Mouse (Mus musculus) CD4-positive, CD25-positive, alpha-beta regulatory T cell, adult 4 months (primary cell): ENCODE measurements around the gene Iah1. TPM values are rescaled to one million over a fixed set of nuclear protein-coding genes. Genes with fewer than 3 reads are reported as not detected.
A peak's percentile ranks its signal among the peaks of the same experiment; 100 is the strongest.

Source experiments
- ATAC-seq: one replicate; pipeline ENCODE4 v1.8.0; 2017
- polyA plus RNA-seq, 2 experiments: library from polyadenylated mRNA; unstranded; fragments of 100-300 nt; shearing (Covaris generic); gene quantifications; one replicate each; pipeline ENCODE4 v1.2.1; 2017

The Iah1 gene
- polyA plus RNA-seq, 2 experiments from 2014 or later: 45.9 to 50.2 TPM

DNA sequence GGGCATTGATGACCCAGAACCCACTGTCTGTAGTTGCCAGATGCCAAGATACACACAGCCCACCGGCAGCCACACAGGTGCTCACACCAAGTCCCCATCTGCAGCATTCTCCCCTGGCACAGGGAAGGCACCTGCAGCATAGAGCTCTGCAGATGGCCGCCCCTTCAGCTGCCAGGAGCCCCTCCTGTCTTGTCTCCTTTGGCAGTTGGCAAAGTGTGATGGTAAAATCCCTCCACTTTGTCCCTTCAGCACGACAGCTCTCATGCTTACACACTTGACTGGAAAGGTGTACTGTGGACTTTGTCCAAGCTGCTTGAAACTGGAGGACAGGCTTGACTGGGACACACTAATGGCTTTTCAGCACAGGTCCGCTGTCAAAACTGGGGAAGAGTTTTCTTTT is 4.1 kb downstream of the Iah1 start:
- ATAC-seq: no peak

DNA sequence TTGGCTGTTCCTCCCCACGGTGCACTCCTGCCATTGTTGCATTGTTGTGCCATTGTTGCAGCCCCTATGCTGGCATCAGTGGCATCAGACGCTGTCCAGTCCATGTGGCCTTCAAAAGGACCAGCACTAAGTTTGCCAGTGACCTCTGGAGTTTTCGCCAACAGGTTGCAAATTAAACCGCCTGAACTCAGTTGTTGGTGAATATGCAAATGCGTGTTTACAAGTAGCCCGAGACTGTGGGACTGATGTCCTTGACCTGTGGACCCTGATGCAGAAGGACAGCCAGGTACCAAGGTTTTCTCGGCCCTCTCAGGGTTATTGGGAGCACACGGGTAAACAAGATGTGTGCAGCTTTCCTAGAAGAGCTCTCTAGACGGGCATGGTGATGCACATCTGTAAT is 5.0 kb downstream of the Iah1 start:
- ATAC-seq: no peak

DNA sequence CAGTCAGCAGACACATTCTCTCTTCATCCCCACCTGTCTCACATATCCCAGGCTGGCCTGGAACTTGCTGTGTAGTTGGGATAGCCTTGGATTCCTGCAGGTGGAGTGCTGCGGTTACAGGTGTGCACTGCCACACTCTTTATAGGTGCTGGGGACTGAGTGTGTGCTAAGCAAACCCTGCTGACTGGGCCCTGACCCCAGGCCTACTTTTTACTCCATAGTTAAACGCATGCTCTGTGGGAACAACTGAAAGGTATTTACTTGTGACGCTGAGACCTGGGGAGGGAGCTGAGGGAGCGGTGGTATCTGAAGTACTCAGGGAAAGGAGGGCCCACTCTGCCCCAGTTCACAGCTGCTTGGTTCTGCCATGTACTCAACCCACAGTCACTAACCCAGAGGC is 6.1 kb downstream of the Iah1 start:
- ATAC-seq: no peak

DNA sequence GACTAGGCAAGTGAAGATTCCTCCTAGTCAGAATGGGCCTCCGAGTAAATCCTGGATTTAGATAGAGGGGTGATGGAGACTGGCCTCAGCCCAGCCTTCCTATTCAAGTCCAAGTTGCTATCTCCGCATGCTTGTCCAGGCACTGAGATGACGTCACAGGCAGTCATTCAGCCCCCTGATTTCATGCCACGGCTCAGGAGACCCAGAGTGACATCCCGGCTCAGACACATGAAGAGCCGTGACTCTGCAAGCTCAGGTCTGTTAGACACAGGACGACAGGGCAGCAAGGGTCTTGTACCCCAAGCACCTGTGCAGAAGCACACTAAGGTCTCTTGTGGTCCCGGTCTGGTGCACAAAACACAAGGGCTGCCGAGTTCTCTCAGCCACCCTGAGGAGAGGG is 6.7 kb downstream of the Iah1 start:
- no peak for ATAC-seq

DNA sequence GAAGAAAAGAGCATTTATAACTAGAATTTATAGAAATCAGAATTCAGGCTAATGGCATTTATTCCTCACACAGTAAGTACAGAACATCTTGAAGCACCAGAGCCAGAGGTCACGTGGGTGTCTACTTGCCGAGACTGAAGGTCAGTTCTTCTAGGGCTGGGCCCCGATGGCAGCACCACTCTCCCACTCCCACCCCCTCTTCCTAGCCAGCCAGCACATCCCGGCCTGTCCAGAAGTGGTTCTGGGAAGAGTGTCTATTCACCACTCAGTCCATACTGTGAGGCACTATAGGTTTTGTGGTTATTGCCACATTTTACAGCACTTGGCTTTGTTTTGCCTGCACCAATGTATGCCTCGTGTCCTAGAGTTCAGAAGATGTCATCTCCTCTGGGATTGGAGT is 7.9 kb downstream of the Iah1 start:
- no peak for ATAC-seq

DNA sequence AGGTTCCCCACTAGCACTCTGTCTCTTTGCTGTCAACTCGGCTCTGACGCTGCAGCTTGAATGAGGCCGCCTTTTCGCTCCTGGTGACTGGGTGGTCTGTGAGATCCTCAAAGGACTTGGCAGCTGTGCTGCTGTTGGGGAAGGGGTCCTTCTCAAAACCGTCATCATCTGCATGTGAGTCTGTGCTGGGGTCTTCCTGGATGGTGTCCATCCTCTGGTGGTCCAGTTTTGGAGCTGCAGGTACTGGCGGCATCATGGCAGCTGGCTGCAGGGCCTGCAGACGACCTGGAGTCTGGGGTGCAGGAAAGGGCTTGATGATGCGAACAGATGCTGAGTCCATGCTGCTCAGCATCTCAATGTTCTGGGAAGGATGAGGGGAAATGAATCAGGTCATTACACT is 9.1 kb downstream of the Iah1 start:
- no peak for ATAC-seq

DNA sequence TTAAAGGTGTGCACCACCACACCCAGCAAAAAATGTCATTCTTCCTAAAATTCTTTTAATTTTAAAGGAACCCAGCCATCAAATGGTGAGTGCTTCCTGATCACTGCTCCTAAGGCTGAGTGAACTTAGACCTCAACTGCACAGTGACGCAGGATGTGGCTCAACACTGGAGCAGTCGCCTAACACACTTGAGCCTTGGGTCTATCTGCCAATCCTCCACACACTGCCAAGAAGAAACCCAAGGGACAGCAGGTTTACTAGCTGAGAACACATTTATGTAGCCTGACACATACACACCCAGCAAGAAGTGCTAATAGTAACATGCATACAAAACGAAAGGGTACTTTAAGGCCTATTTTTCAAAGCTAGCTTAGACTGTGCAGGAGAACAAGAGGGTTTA is 10.1 kb downstream of the Iah1 start:
- ATAC-seq: no peak

DNA sequence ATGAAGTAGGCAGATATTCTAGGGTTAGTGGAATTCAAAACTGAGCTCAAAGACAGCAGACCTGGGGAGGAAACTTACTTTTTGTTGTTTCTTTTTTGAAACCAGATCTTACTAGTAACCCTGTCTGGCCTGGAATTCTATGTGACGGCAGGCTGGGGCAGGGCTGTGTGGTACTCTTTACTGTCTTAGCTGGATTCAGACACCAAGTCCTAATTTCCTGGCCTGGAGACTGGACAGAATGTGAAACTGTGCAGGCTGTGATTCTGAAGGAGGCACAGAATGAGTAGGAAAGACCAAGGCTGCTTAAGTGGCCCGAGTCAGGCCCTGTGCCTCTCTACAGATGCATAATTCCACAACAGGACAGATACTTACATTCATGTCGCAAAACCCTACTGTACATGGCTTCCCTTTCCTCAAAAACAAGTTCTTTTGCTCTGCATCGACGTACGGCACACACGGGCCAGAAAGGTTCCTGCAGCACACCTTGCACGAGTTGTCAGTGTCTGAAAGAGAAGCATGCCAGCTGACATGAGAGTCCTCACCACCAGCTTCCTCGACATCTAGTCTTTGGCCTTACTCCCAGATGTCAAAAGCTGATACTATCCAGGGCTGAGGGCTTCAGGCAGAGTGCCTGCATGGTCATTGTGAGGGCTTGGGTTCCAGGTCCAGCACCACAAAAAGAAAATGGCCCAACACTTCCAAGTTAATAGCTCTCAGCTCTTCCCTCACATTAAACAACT is 13.6 kb downstream of the Iah1 start:
- ATAC-seq: no peak

DNA sequence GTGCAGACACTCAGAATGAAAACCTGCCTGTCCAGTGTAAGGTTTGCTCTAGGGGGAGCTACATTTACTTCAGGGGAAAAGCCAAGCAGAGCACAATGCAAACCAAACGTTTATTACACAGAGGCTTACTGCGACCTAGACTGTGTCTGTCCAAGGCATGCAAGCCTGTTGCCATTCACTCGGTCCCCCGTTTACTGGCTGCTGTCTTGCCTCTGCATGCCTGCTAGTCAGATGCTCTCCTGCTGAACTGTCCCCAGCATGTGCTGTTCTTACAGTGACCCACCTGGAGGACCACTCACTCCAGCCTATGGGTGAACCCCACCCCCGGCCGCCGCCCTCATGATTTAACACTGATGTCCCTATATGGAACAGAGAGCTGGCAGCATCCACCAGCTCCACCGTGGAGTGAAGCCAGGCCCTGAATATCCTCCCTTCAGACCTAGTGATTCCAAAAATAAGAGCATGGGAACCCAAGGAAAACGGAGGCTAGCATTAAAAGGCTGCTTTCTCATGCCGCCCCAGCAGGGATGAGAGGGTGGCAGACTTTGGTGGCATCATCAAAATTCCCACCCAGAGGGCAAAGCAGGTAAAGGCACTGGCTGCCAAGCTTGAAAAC is 14.9 kb downstream of the Iah1 start:
- ATAC-seq: no peak

DNA sequence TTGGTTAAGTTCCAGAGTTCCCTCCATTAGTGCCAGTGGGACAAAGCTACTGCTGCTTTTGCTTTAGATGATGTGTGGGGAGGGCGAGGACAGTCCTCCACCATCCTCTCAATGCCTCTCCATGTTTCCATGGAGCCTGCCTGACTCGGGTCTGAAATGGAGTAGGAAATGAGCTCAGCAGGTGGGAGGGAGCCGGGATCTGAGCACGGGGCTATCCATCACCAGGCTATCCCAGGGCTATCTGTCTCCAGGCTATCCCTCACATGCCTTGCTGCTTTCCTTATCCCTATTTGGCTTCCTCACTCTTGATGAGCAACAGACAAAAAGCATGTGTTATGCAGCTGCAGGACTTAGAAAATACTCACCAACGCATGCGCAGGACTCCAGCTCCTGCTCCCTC is 15.5 kb downstream of the Iah1 start:
- ATAC-seq: no peak

DNA sequence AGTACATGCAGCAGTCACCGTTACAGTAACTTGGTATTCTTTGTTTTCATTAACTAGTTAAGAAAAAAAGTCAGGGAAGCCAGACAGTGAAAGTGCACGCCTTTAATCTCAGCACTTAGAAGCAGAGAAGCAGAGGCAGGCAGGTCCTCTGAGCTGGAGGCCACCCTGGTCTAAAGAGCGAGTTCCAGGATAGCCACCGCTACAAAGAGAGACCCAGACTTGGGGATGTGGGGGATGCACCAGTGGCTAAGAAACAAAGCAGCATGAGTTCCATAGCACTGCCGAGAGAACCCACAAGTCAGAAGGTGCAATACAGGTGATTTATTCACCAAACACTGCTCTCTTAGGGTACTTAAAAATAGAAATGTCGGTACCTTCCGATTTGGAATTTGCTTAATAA is 16.8 kb downstream of the Iah1 start:
- no peak for ATAC-seq

DNA sequence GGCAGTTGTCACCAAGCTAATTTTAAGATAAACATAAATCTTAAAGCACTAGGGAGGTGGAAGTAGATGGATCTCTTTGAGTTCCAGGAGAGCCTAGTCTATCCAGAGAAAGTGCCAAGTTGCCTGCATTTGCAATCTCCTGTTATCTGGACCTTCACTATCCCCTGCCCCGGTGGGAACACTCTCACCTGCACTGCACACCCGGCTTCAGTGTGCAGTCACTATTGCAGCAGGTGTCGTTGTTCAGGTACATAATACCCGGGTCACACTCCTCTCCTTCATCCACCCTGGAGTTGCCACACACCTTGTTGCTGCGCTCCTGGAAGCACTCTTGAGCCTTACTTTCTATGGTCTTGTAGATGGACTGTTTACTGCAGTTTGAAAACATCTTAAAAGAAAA is 17.6 kb downstream of the Iah1 start:
- ATAC-seq: no peak

DNA sequence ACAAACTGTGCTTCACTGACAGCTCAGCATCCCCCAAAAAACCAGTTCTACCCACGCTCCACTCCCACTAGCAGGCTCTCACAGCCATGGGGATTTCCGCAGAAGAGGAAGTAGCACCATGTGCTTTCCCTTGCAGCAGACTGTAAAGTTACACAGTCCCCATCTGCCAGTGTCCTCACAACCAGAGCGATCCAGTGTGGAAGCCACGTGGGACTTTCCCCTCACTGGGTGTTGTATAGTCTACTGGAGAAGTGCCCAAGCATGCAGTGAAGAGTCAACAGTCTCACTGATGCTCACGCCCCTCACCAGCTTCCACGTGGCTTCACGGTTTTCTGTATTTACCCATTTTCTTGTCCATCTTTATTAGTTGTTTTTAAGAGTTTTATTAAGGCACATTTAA is 19.7 kb downstream of the Iah1 start:
- peak; percentile 93 for ATAC-seq

DNA sequence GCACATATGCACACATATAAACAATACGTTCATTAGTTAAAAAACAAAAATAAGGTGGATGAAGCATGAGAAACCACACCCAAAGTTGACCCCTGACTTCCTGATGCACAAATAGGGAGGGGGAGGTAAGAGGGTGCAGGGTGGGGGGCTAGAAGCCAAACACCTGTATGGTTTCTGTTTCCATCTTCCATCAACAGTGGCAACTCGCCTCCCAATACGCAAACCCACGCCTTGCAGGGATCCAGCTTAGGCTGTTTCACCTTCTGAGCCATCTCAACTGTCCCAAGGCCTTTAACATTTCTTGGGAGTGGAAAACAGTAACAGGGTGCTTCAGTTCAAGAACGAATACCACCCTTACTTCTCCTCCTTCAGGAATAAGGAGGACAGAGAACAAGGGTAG is 21.0 kb downstream of the Iah1 start:
- ATAC-seq: no peak

DNA sequence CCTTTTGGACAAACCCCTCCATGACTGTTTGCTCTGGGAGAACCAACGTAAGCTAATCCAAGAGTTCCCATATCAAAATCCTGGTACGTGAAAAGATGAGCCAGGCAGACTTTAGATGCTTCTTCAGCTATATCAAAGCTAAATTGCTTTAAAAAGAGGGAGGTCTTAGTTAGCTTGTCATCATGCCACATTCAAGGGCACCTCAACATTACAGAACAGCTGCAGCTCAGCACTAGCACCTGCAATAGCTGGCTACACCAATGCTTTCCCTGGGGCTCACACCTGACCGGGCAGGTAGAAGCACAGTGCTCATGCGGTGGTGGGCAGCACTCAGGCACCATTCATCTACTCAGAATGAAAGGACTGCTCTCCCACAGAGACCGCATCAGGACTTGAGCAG is 24.5 kb downstream of the Iah1 start:
- ATAC-seq: no peak

DNA sequence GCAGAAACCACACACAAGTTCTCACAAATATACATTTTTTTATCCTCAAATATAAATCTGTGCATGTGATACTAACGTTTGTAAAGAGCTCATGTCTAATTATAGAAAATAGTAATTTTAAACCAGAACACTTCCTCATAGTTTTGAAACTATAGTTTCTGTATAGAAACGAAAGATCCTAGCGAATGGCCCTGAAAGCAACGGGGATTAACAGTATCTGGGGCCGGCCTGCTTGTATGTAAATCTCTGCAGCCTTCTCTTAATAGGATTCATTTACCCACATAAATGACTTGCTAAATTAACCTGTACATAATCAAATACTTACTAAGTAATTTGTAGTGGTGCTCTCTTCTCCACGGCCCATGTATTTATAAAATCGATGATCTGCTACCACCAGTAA is 30.8 kb downstream of the Iah1 start:
- ATAC-seq: no peak

DNA sequence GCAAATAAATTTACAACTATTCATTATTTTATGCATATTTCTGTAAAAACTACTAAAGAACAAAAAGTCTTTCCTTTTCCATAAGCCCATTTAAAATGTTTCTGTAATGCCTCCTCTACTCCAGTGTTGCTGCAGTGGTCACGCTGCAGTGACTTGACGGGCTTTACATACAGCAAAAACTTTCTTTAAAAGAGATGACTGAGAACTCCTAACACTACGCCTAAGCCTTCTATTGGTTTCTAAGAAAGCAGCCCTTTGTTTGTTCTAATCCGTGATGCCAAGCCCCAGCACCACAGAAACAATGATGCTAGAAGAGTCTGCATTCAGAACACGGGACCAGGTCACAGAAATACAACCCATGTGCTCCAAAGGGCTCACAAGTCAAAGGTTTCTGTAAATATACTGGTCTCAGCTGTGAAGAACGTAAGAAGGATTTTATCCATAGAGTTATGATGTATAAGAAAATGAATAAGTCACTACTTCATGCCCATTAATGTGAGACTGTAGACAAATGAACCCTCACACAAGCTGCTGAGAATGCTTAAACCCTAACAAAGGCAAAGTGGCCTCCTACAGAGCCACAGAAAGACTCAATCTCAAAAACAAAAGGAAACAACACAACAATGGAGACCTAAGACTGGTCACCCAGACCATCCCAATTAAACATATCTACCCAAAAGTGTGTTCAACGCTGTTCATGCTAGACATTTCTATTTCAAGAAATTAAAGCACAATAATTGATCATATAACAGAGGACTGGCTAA is 34.1 kb downstream of the Iah1 start:
- ATAC-seq: no peak

DNA sequence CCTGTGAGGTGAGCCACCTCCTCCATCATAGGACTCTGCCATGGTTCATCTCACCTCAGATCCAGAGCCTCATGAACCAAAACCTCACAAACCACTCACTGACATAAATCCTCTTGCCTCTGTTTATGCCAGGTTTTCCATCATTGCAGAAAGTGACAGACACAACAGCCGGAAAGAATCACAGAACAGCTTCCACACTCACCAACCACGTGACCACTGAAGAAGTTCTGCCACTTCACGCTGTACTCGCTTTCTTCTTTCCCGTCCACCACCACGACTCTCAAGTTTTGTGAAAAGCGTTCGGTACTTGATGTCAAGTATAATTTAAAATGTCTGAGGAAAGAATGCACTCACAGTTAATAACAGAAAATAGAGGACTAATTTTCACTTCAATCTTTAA is 37.5 kb downstream of the Iah1 start:
- no peak for ATAC-seq

DNA sequence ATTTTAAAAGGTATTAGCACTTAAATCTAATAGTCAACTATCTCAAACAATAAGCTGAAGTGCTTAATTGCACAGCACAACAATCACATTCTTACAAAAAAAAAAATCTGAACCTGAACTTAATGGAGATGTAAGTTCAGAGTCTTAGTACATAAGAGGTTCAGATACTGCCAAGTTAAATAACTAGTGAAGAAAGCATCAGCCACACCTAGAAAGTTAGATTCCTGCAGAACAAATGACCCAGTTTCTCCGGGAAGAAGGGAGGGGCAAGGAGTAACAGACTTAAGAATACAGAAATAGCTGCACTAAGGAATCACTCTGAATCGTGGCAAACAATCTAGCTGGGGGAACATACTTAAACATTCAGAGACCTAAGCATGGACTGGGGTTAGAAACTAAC is 46.5 kb downstream of the Iah1 start:
- ATAC-seq: no peak

DNA sequence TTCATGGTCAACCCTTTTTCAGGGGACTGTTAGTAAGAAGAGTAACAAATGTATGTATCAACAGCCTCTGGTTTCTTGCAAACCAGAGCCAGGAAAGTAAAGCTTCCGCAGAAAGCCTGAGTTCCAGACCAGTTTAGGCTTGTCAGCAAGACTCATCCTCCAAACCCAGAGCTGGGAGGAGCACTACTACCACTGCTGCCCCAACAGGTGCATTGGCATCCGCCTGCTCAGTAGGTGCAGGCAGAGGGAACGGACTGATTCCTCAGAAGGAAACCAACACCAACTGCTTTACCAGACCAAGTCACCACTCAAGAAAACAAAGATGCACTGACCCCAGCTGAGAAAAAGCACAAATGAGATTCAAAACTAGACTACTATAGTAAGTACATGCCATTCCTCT is 47.0 kb downstream of the Iah1 start:
- ATAC-seq: no peak

DNA sequence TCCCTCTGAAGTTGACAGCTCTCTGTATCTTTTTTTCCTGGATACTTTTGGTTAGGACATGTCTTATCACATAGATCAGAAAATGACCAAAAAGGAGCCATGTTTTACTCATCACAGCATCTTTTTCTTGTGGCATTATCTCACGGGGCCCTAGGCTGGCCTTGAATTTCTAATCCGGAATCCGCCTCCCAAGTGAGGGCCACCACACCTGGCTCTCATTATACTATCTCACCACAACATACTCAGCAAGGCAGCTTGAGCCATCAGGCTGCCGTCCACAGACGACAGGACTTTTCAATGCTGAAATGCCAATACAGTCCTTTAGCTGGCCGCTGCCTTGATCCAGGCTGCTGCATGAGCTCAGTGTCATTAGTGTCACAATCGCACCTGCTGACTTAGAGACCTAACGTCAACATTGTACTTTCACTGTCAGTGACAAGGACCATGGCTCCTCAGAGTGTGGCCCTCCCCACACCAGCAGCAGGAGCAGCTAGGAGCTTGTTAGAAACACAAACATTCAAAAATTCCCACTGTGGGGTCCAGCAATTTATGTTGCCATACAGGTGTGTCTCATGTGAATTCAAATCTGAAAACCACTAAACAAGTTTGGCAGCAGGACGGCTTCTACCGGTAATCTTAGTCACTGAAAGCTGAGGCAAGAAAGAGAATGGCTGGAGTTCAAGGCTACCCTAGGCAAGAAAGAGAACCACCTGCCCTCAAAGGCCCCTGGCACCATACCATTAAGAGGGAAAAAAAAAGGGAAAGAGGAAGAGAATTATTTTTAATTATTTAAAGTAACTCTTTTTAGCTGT is 48.6 kb downstream of the Iah1 start:
- no peak for ATAC-seq

DNA sequence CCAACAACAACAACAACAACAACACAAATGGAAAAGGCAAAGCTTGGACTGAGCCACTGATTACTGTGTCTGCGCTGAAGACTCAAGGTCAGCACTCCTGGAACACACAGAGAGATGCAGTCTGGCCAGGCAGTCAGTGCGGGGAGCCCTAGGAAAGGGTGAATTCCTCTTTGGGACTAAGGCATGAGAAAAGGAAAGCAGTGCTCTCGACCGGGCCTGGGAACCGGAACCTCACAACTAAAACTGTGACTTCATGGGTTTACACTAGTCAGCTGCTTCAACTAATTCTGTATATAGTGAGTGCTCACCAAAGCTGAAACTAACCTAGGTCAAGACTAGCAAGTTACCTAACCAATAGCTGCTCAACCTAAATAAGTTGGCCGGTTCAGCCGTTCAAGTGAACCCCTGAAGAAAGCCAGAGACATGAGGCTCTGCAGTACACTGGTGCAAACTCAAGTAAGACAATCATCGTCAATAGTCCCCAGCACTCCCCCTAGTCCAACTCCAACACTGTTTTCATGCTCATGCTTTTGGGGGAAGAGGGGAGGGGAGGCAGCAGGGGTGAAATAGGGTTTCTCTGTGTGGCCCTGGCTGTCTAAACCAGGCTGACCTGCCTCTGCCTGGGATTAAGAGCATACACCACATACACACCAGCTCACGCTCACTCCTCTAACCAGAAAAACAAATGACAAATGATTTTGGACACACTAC is 52.3 kb downstream of the Iah1 start:
- ATAC-seq: no peak

DNA sequence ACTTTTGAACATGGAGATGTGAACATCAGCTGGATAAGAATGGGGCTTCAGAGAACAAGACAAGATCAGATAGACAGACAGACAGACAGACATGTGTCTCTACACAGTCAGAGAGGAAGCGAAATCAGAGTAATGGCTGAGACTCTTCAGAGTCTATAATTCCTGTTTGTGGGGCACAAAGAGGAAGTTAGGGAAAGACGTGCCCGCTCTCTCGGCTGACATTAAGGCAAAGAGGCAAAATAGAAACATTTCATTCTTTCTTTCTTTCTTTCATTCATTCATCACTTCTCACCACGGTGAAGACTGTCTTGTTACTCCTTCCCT is 52.9 kb downstream of the Iah1 start:
- no peak for ATAC-seq
